Mouse (Mus musculus) MEL (cell line): Measurements from ENCODE around the gene Syce2. TPM values are rescaled to one million over a fixed set of nuclear protein-coding genes. Genes with fewer than 3 reads are reported as not detected.

Experiments
- DNase-seq: peaks from one replicate; pipeline ENCODE4 v3.0.0; 2011; ENCODE audit warnings: low read depth, low spot score
- H3K27ac ChIP-seq: 2 replicates; pipeline ENCODE4 v1.5.1; 2012; ENCODE audit warnings: low read depth, mild to moderate bottlenecking, control low read depth, low read length, moderate library complexity; ENCODE audit not compliant: control insufficient read depth
- H3K27me3 ChIP-seq, 2 experiments: fragments of 150-350 bp in 1 of 2; sonication (generic) in 1 of 2; 2 replicates each; pipeline ENCODE4 v1.6.1; 2012; ENCODE audit warnings: low read length in 2 of 2, mild to moderate bottlenecking in 2 of 2, improper control_type of control experiment in 1 of 2, moderate library complexity in 1 of 2; ENCODE audit not compliant: insufficient read depth in 2 of 2, control insufficient read depth in 1 of 2
- H3K36me3 ChIP-seq, 2 experiments: 2 replicates each; pipeline ENCODE4 v1.6.1; 2012 to 2014; ENCODE audit warnings: low read length in 2 of 2, improper control_type of control experiment in 1 of 2, inconsistent platforms in 1 of 2, mild to moderate bottlenecking in 1 of 2; ENCODE audit not compliant: insufficient read depth in 2 of 2, control insufficient read depth in 1 of 2
- H3K4me1 ChIP-seq, 2 experiments: fragments of 150-350 bp in 1 of 2; sonication (generic) in 1 of 2; 2 replicates each; pipeline ENCODE4 v1.6.1; 2012; ENCODE audit warnings: low read length in 2 of 2, improper control_type of control experiment in 1 of 2, mild to moderate bottlenecking in 1 of 2; ENCODE audit not compliant: insufficient read depth in 2 of 2, control insufficient read depth in 1 of 2
- H3K4me3 ChIP-seq, 2 experiments: fragments of 150-350 bp in 1 of 2; sonication (generic) in 1 of 2; 2 replicates each; pipeline ENCODE4 v1.5.1; 2012; ENCODE audit warnings: low read depth in 2 of 2, low read length in 2 of 2, mild to moderate bottlenecking in 2 of 2, moderate library complexity in 2 of 2, control low read depth in 1 of 2, improper control_type of control experiment in 1 of 2; ENCODE audit not compliant: control insufficient read depth in 1 of 2, insufficient read depth in 1 of 2
- H3K79me2 ChIP-seq: 2 replicates; pipeline ENCODE4 v1.6.1; 2012; ENCODE audit warnings: mild to moderate bottlenecking, low read length, moderate library complexity; ENCODE audit not compliant: control insufficient read depth, poor library complexity, insufficient read depth
- H3K9ac ChIP-seq: 2 replicates; pipeline ENCODE4 v1.6.1; 2012; ENCODE audit warnings: low read depth, mild to moderate bottlenecking, control low read depth, low read length, moderate library complexity; ENCODE audit not compliant: control insufficient read depth, poor library complexity, severe bottlenecking
- H3K9me3 ChIP-seq: fragments of 150-350 bp; sonication (generic); replicated peaks from 2 replicates; pipeline ENCODE4 v1.6.1; 2012; ENCODE audit warnings: mild to moderate bottlenecking, low read length, improper control_type of control experiment, moderate library complexity; ENCODE audit not compliant: insufficient read depth
- BHLHE40 ChIP-seq: IDR thresholded peaks from 2 replicates; pipeline ENCODE4 v1.6.1; 2012; ENCODE audit warnings: low read depth, mild to moderate bottlenecking, inconsistent platforms, low read length, improper control_type of control experiment, borderline replicate concordance
- CHD1 ChIP-seq: IDR thresholded peaks from 2 replicates; pipeline ENCODE4 v1.6.1; 2012; ENCODE audit warnings: low read depth, mild to moderate bottlenecking, inconsistent platforms, low read length, improper control_type of control experiment
- CHD2 ChIP-seq: IDR thresholded peaks from 2 replicates; pipeline ENCODE4 v1.6.1; 2011; ENCODE audit warnings: low read length, improper control_type of control experiment
- E2F4 ChIP-seq: IDR thresholded peaks from 2 replicates; pipeline ENCODE4 v1.6.1; 2011; ENCODE audit warnings: low read depth, low read length, improper control_type of control experiment, borderline replicate concordance
- EP300 ChIP-seq, 2 experiments: IDR thresholded peaks; 2 replicates each; pipeline ENCODE4 v1.6.1; 2011; ENCODE audit warnings: improper control_type of control experiment in 2 of 2, low read length in 2 of 2, low read depth in 1 of 2, mild to moderate bottlenecking in 1 of 2
- ETS1 ChIP-seq: IDR thresholded peaks from 2 replicates; pipeline ENCODE4 v1.6.1; 2012; ENCODE audit warnings: low read depth, mild to moderate bottlenecking, inconsistent platforms, low read length, improper control_type of control experiment, moderate library complexity
- GABPA ChIP-seq: IDR thresholded peaks from 2 replicates; pipeline ENCODE4 v1.6.1; 2012; ENCODE audit warnings: low read depth, mild to moderate bottlenecking, inconsistent platforms, low read length, improper control_type of control experiment, moderate library complexity
- GATA1 ChIP-seq: IDR thresholded peaks from 2 replicates; pipeline ENCODE4 v1.6.1; 2011; ENCODE audit warnings: low read depth, low read length, improper control_type of control experiment
- HCFC1 ChIP-seq: IDR thresholded peaks from 2 replicates; pipeline ENCODE4 v1.6.1; 2012; ENCODE audit warnings: low read depth, mild to moderate bottlenecking, inconsistent platforms, low read length, improper control_type of control experiment, moderate library complexity
- KAT2A ChIP-seq: conservative IDR thresholded peaks from 2 replicates; pipeline ENCODE4 v1.6.1; 2012; ENCODE audit warnings: low read depth, low read length, improper control_type of control experiment, inconsistent platforms
- MAX ChIP-seq: IDR thresholded peaks from 2 replicates; pipeline ENCODE4 v1.6.1; 2011; ENCODE audit warnings: low read length, improper control_type of control experiment
- MXI1 ChIP-seq: IDR thresholded peaks from 2 replicates; pipeline ENCODE4 v1.6.1; 2011; ENCODE audit warnings: mild to moderate bottlenecking, low read depth, low read length, improper control_type of control experiment
- NRF1 ChIP-seq: IDR thresholded peaks from 2 replicates; pipeline ENCODE4 v1.6.1; 2014; ENCODE audit warnings: low read depth, mild to moderate bottlenecking, inconsistent platforms, low read length, improper control_type of control experiment, moderate library complexity; ENCODE audit not compliant: poor library complexity, insufficient read depth, severe bottlenecking
- POLR2A ChIP-seq, 2 experiments: IDR thresholded peaks; 2 replicates each; pipeline ENCODE4 v1.6.1; 2011 to 2012; ENCODE audit warnings: low read length in 2 of 2, mild to moderate bottlenecking in 2 of 2, control low read depth in 1 of 2, improper control_type of control experiment in 1 of 2, low read depth in 1 of 2, moderate library complexity in 1 of 2; ENCODE audit not compliant: control insufficient read depth in 1 of 2, insufficient read depth in 1 of 2, poor library complexity in 1 of 2
- RCOR1 ChIP-seq: IDR thresholded peaks from 2 replicates; pipeline ENCODE4 v1.6.1; 2012; ENCODE audit warnings: low read depth, mild to moderate bottlenecking, inconsistent platforms, low read length, improper control_type of control experiment
- SIN3A ChIP-seq: IDR thresholded peaks from 2 replicates; pipeline ENCODE4 v1.6.1; 2012; ENCODE audit warnings: low read length, improper control_type of control experiment, inconsistent platforms
- SMC3 ChIP-seq: IDR thresholded peaks from 2 replicates; pipeline ENCODE4 v1.6.1; 2011; ENCODE audit warnings: low read depth, low read length, improper control_type of control experiment
- TBP ChIP-seq: IDR thresholded peaks from 2 replicates; pipeline ENCODE4 v1.8.0; 2011; ENCODE audit warnings: low read depth, low read length, improper control_type of control experiment
- TCF12 ChIP-seq: IDR thresholded peaks from 2 replicates; pipeline ENCODE4 v1.6.1; 2014; ENCODE audit warnings: low read depth, mild to moderate bottlenecking, inconsistent platforms, low read length, improper control_type of control experiment, moderate library complexity
- polyA plus RNA-seq, 2 experiments: library from polyadenylated mRNA; stranded (reverse) in 1 of 2; unstranded in 1 of 2; fragments of >175 nt in 1 of 2; fragments of >200 nt in 1 of 2; gene quantifications; 2 replicates each; pipeline versions ENCODE4 v1.2.1 to v1.2.4; 2012; ENCODE audit warnings: low replicate concordance in 2 of 2, low read depth in 1 of 2; ENCODE audit not compliant: insufficient read length in 2 of 2, insufficient read depth in 1 of 2, missing spikeins in 1 of 2
- total RNA-seq: library from RNA; depleted of rRNA; stranded (reverse); fragments of 300-350 nt; gene quantifications from 2 replicates; pipeline ENCODE4 v1.2.3, GENCODE M21; 2012

The Syce2 gene
- total and polyA plus RNA-seq, 3 experiments = 75.5 to 115 TPM; not detected in 1

- Histone ChIP-seq H3K27me3 (no peaks in the 10 kb centered on the region), H3K9ac (peak overlapping the region; percentile 21; the same call in 1 of the 2 replicates), H3K4me3 (0 out of 4 replicates have a peak overlapping the region, but pooled peaks of 1 of the 2 experiments have one; percentile 11), H3K27ac (peak overlapping the region; percentile 87), H3K36me3 (peaks cover 0 to 19% of the 10 kb centered on the region in 2 experiments; a peak in 3 of 4 replicates)
- DNase-seq = peak; percentile 67
- TF ChIP-seq GABPA (no peak), SIN3A (peak; percentile 27; the same call in 1 of the 2 replicates), BHLHE40 (peak; percentile 66; the same call in 1 of the 2 replicates), TBP (peak; percentile 57; the same call in 1 of the 2 replicates), EP300 (IDR thresholded peaks at IDR 0.05; ENCODE audit: low read depth in 1 of 2, low read length in 2 of 2) (peak in 1 of 2 experiments; percentile 20; a peak in 1 of 4 replicates), GATA1 (0 out of 2 replicates have a peak, but pooled peaks have one; percentile 3), MAX (peak; percentile 50), KAT2A (no peak), CHD1 (no peak), ETS1 (no peak), TCF12 (0 out of 2 replicates have a peak, but pooled peaks have one; percentile 10)
- TF ChIP-seq, all 39 proteins: peak for 7
- H3K79me2 ChIP-seq = peaks cover 3% of the 10 kb centered on the region; the same call in 1 of the 2 replicates
- H3K9me3 ChIP-seq = no peaks in the 10 kb centered on the region
- peaks cover 7 to 25% of the 10 kb centered on the region in 2 experiments for H3K4me1 ChIP-seq
Observed at GRCm38 (mm10) chr8:84874339-84874738, 2.4 kb downstream of the Syce2 start.

- TF ChIP-seq E2F4 (no peak), RCOR1 (no peak), MXI1 (no peak), CHD2 (no peak), MAX (no peak), HCFC1 (no peak), POLR2A (IDR thresholded peaks at IDR 0.05; ENCODE audit: control insufficient read depth in 1 of 2, insufficient read depth in 1 of 2, low read depth in 1 of 2, low read length in 2 of 2, poor library complexity in 1 of 2) (no peak), BHLHE40 (no peak), SMC3 (no peak), NRF1 (no peak)
- Histone ChIP-seq H3K36me3 (peaks cover 0 to 19% of the 10 kb centered on the region in 2 experiments; a peak in 3 of 4 replicates), H3K4me3 (no peak overlapping the region), H3K9me3 (no peaks in the 10 kb centered on the region), H3K79me2 (peaks cover under 1% of the 10 kb centered on the region; the same call in 1 of the 2 replicates), H3K27ac (no peak overlapping the region), H3K9ac (no peak overlapping the region), H3K4me1 (peaks cover 7 to 17% of the 10 kb centered on the region in 2 experiments), H3K27me3 (no peaks in the 10 kb centered on the region)
- DNase-seq = no peak
Observed at GRCm38 (mm10) chr8:84877297-84878035, 5.6 kb downstream of the Syce2 start.
